ENCODE assay signal across 26 mouse cellular contexts in the genomic region with DNA sequence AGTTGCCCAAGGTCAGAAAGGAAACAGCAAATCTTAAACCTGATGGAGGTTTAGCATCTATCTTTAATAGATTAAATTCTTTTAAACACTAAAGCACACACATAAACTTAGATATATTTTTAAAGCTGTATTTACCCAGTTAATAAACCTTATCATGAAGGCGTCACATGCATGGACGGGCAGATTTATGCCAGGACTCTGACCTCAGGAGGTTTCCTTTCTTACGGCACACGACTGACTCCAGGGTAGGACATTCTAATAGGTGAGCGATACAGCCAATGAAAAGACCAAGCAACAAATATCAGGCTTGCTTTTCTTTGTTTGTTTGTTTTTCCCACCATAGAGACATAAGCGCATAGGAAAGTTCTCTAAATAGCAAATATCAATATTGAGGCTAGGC. TPM values are rescaled to one million over a fixed set of nuclear protein-coding genes. Genes with fewer than 3 reads are reported as not detected.
DNase-seq lines count a peak whose midpoint lies in the region; ATAC-seq and TF ChIP-seq lines count a peak whose summit lies in the region.
"Had no signal": no experiment of that assay in that cellular context is flagged by ENCODE, and none has a peak within 500 bp of the region (broad histone marks: within the 10 kb centered on the region; RNA-seq: fewer than 3 reads in every experiment).

No protein-coding gene starts in this region.

- H3K27me3 ChIP-seq in liver, adult 2 months (ENCODE audit: control insufficient read depth, insufficient read depth, low read length) = no peaks in the 10 kb centered on the region
- H3K27me3 ChIP-seq in liver, embryonic 12.5 days (replicated peaks) = no peaks in the 10 kb centered on the region
- H3K27me3 ChIP-seq in intestine, embryonic 16.5 days (replicated peaks; ENCODE audit: control insufficient read depth, insufficient read depth, low read length) = no peaks in the 10 kb centered on the region
- H3K27me3 ChIP-seq in stomach, embryonic 15.5 days (replicated peaks) = no peaks in the 10 kb centered on the region
- H3K27me3 ChIP-seq in hindbrain, embryonic 10.5 days (ENCODE audit: insufficient read depth, poor library complexity, severe bottlenecking) = no peaks in the 10 kb centered on the region
- H3K27me3 ChIP-seq: embryonic facial prominence, embryonic 13.5 days; forebrain, embryonic 15.5 days; heart, embryonic 13.5 days; hindbrain, embryonic 13.5 days had no signal

- DNase-seq in liver, adult 2 months (ENCODE audit: extremely low read depth, low read depth, low spot score) = peak; percentile 61
- DNase-seq in hindbrain, embryonic 10.5 days (ENCODE audit: low spot score) = no peak
- no peak for DNase-seq in heart, postnatal 25 days (ENCODE audit: low spot score)
- DNase-seq: adrenal gland, adult 2 months; adrenal gland, postnatal 14 days; cerebellum, adult 11 months; cerebellum, adult 8-10 months; cerebellum, postnatal 10 days; cerebellum, postnatal 36 days; embryo, embryonic 11 days; gastrocnemius, postnatal 25 days; heart, adult 2 months; heart, postnatal 14 days had no signal

- H3K4me2 ChIP-seq in liver, embryonic 12.5 days = no peak overlapping the region
- no peak overlapping the region for H3K4me2 ChIP-seq in intestine, embryonic 16.5 days (ENCODE audit: low read depth, low read length)
- 0 out of 2 replicates have a peak overlapping the region, but pooled peaks have one; percentile 8 for H3K4me2 ChIP-seq in stomach, embryonic 15.5 days
- H3K4me2 ChIP-seq: embryonic facial prominence, embryonic 13.5 days; forebrain, embryonic 15.5 days; heart, embryonic 13.5 days; hindbrain, embryonic 13.5 days had no signal

- H3K36me3 ChIP-seq in liver, adult 2 months (ENCODE audit: control insufficient read depth, insufficient read depth, low read length) = no peaks in the 10 kb centered on the region; the same call in 1 of the 2 replicates
- H3K36me3 ChIP-seq in liver, embryonic 12.5 days = no peaks in the 10 kb centered on the region
- H3K36me3 ChIP-seq in intestine, embryonic 16.5 days (ENCODE audit: control insufficient read depth, insufficient read depth, low read length) = no peaks in the 10 kb centered on the region
- no peaks in the 10 kb centered on the region for H3K36me3 ChIP-seq in stomach, embryonic 15.5 days
- no peaks in the 10 kb centered on the region for H3K36me3 ChIP-seq in hindbrain, embryonic 10.5 days
- H3K36me3 ChIP-seq: embryonic facial prominence, embryonic 10.5 days; embryonic facial prominence, embryonic 13.5 days; forebrain, embryonic 15.5 days; heart, embryonic 10.5 days; heart, embryonic 13.5 days; hindbrain, embryonic 13.5 days had no signal

- no peak overlapping the region for H3K4me3 ChIP-seq in liver, adult 2 months (ENCODE audit: insufficient read depth, low read depth, low read length)
- no peak overlapping the region for H3K4me3 ChIP-seq in liver, embryonic 12.5 days
- H3K4me3 ChIP-seq in intestine, embryonic 16.5 days (ENCODE audit: low read length) = no peak overlapping the region
- no peak overlapping the region for H3K4me3 ChIP-seq in stomach, embryonic 15.5 days (replicated peaks)
- H3K4me3 ChIP-seq in hindbrain, embryonic 10.5 days = no peak overlapping the region
- H3K4me3 ChIP-seq: embryonic facial prominence, embryonic 10.5 days; embryonic facial prominence, embryonic 13.5 days; erythroblast, embryonic 14.5 days; forebrain, embryonic 15.5 days; heart, adult 2 months; heart, embryonic 10.5 days; heart, embryonic 13.5 days; hindbrain, embryonic 13.5 days had no signal

- no peaks in the 10 kb centered on the region for H3K9me3 ChIP-seq in liver, embryonic 12.5 days (replicated peaks)
- H3K9me3 ChIP-seq in intestine, embryonic 16.5 days (ENCODE audit: control insufficient read depth, low read length) = no peaks in the 10 kb centered on the region
- no peaks in the 10 kb centered on the region for H3K9me3 ChIP-seq in stomach, embryonic 15.5 days
- no peaks in the 10 kb centered on the region for H3K9me3 ChIP-seq in hindbrain, embryonic 10.5 days
- H3K9me3 ChIP-seq: embryonic facial prominence, embryonic 10.5 days; embryonic facial prominence, embryonic 13.5 days; forebrain, embryonic 15.5 days; heart, embryonic 10.5 days; heart, embryonic 13.5 days; hindbrain, embryonic 13.5 days had no signal

- no peak for TF ChIP-seq CTCF in liver, adult 2 months (IDR thresholded peaks at IDR 0.05; ENCODE audit: low read depth, low read length)

- peaks cover 16% of the 10 kb centered on the region; the same call in 1 of the 2 replicates for H3K79me2 ChIP-seq in liver, adult 2 months (ENCODE audit: control insufficient read depth, insufficient read depth, low read length)

- no peak overlapping the region for H3K9ac ChIP-seq in liver, adult 2 months (ENCODE audit: low read depth, low read length)
- no peak overlapping the region for H3K9ac ChIP-seq in liver, embryonic 12.5 days
- H3K9ac ChIP-seq in intestine, embryonic 16.5 days (ENCODE audit: low read depth, low read length) = no peak overlapping the region
- no peak overlapping the region for H3K9ac ChIP-seq in stomach, embryonic 15.5 days
- H3K9ac ChIP-seq: embryonic facial prominence, embryonic 13.5 days; forebrain, embryonic 15.5 days; heart, embryonic 13.5 days; hindbrain, embryonic 13.5 days had no signal

- WGBS in liver, adult 2 months = 41% methylated on average over 6 of the region's 6 CpGs
- WGBS in liver, embryonic 12.5 days (ENCODE audit: insufficient replicate concordance) = 74% methylated on average over 6 of the region's 6 CpGs
- 62% methylated on average over 6 of the region's 6 CpGs for WGBS in intestine, embryonic 16.5 days
- 57% methylated on average over 6 of the region's 6 CpGs for WGBS in stomach, embryonic 15.5 days
- WGBS in hindbrain, embryonic 10.5 days = 89% methylated on average over 6 of the region's 6 CpGs

- no peak overlapping the region for H3K27ac ChIP-seq in liver, adult 2 months (replicated peaks; ENCODE audit: insufficient read depth, low read depth, low read length)
- no peak overlapping the region for H3K27ac ChIP-seq in liver, embryonic 12.5 days
- H3K27ac ChIP-seq in intestine, embryonic 16.5 days (ENCODE audit: low read length) = peak overlapping the region; percentile 77
- peak overlapping the region; percentile 59; the same call in 1 of the 2 replicates for H3K27ac ChIP-seq in stomach, embryonic 15.5 days
- no peak overlapping the region for H3K27ac ChIP-seq in hindbrain, embryonic 10.5 days
- H3K27ac ChIP-seq: embryonic facial prominence, embryonic 10.5 days; embryonic facial prominence, embryonic 13.5 days; forebrain, embryonic 15.5 days; heart, adult 2 months; heart, embryonic 10.5 days; heart, embryonic 13.5 days; hindbrain, embryonic 13.5 days had no signal

- H3K4me1 ChIP-seq in liver, adult 2 months (ENCODE audit: control insufficient read depth, insufficient read depth, low read length) = peaks cover 8% of the 10 kb centered on the region
- H3K4me1 ChIP-seq in liver, embryonic 12.5 days = no peaks in the 10 kb centered on the region
- H3K4me1 ChIP-seq in intestine, embryonic 16.5 days (ENCODE audit: control insufficient read depth, insufficient read depth, low read length) = peaks cover 5% of the 10 kb centered on the region; the same call in 1 of the 2 replicates
- peaks cover 4% of the 10 kb centered on the region; the same call in 1 of the 2 replicates for H3K4me1 ChIP-seq in stomach, embryonic 15.5 days
- H3K4me1 ChIP-seq in hindbrain, embryonic 10.5 days (replicated peaks) = no peaks in the 10 kb centered on the region
- H3K4me1 ChIP-seq: embryonic facial prominence, embryonic 10.5 days; embryonic facial prominence, embryonic 13.5 days; forebrain, embryonic 15.5 days; heart, embryonic 10.5 days; heart, embryonic 13.5 days; hindbrain, embryonic 13.5 days had no signal

- TF ChIP-seq POLR2A in liver, adult 2 months (IDR thresholded peaks at IDR 0.05; ENCODE audit: extremely low read depth, insufficient read depth, low read length) = no peak

- intact Hi-C loops in heart, postnatal 25 days (cut with DNase I) = no loop called here

- ATAC-seq in liver, embryonic 12.5 days = no peak
- ATAC-seq in intestine, embryonic 16.5 days = peak; percentile 78
- peak; percentile 52 for ATAC-seq in stomach, embryonic 15.5 days (ENCODE audit: insufficient read depth, low FRiP score, low read depth)
- ATAC-seq in megakaryocyte-erythroid progenitor cell, adult 5-6 weeks (replicated peaks; ENCODE audit: low FRiP score, low TSS enrichment, poor library complexity, severe bottlenecking) = no peak
- ATAC-seq: CD4-positive, CD25-positive, alpha-beta regulatory T cell, adult 4 months; forebrain, embryonic 15.5 days; hindbrain, embryonic 16.5 days had no signal

RNA-seq across cellular contexts. Expression of gene Cyp2u1, which starts 46.0 kb away (rescaled TPM):
- total RNA-seq in liver, adult 2 months (2014; rRNA removed) = 6.0 and 17.4 TPM in 2 replicates
- polyA plus RNA-seq in liver, adult 2 months (2012; rRNA removed) = 10.4 and 21.0 TPM in 2 replicates
- 0.29 and 0.67 TPM in 2 replicates for polyA plus RNA-seq in liver, embryonic 12.5 days (2016; fragmentation: Nextera tagmentation; extraction: Ambion mirVana)
- polyA plus RNA-seq in intestine, embryonic 16.5 days (2015; fragmentation: Nextera tagmentation; extraction: Ambion mirVana) = 9.7 and 11.4 TPM in 2 replicates
- polyA plus RNA-seq in stomach, embryonic 15.5 days (2015; fragmentation: Nextera tagmentation; extraction: Ambion mirVana) = 2.1 and 2.4 TPM in 2 replicates
- total RNA-seq in megakaryocyte-erythroid progenitor cell, adult 5-6 weeks (2014; fragmentation: Nextera tagmentation) = 1.1 TPM in 1 of 2 replicates, not detected in the other
- 0.11 and 0.33 TPM in 2 replicates for total RNA-seq in megakaryocyte-erythroid progenitor cell, adult 5-6 weeks (2017)
- polyA plus RNA-seq in hindbrain, embryonic 10.5 days (2016; fragmentation: Nextera tagmentation; extraction: Ambion mirVana) = 0.91 and 1.5 TPM in 2 replicates
- 10 to 100 TPM; 33.7 to 34.8 TPM for total RNA-seq in heart, postnatal 25 days (2021)
- polyA plus RNA-seq: erythroblast, embryonic 14.5 days had no signal

Comparison
In these comparisons a context has a peak if more than half of its experiments do, and no peak if none do; other contexts are left out.
1. H3K27ac ChIP-seq: peak in intestine, embryonic 16.5 days (single experiment) and stomach, embryonic 15.5 days (single experiment); none in liver, adult 2 months (single experiment), liver, embryonic 12.5 days (single experiment) and hindbrain, embryonic 10.5 days (single experiment).
2. ATAC-seq: peak in intestine, embryonic 16.5 days (single experiment) and stomach, embryonic 15.5 days (single experiment); none in liver, embryonic 12.5 days (single experiment) and megakaryocyte-erythroid progenitor cell, adult 5-6 weeks (single experiment).